Mouse (Mus musculus) bone marrow, adult 2 months (tissue): Measurements from ENCODE around the gene Wfdc17. TPM values are rescaled to one million over a fixed set of nuclear protein-coding genes. Genes with fewer than 3 reads are reported as not detected.
A peak's percentile ranks its signal among the peaks of the same experiment; 100 is the strongest.

Experiments used
- H3K27ac ChIP-seq: fragments of 200-500 bp; 2 replicates; pipeline ENCODE4 v1.5.1; 2012; ENCODE audit warnings: low read depth, mild to moderate bottlenecking, control low read depth, inconsistent platforms, low read length; ENCODE audit not compliant: control insufficient read depth, poor library complexity, insufficient read depth
- H3K4me1 ChIP-seq: fragments of 200-500 bp; 2 replicates; pipeline ENCODE4 v1.6.1; 2011; ENCODE audit warnings: low read length; ENCODE audit not compliant: control insufficient read depth, insufficient read depth
- H3K4me3 ChIP-seq: fragments of 200-500 bp; replicated peaks from 2 replicates; pipeline ENCODE3; 2011; ENCODE audit warnings: mild to moderate bottlenecking, low read depth, low read length, control low read depth; ENCODE audit not compliant: control insufficient read depth
- CTCF ChIP-seq: fragments of 200-500 bp; IDR thresholded peaks from 2 replicates; pipeline ENCODE4 v1.5.1; 2011; ENCODE audit warnings: low read length, control low read depth; ENCODE audit not compliant: control insufficient read depth, insufficient read depth
- POLR2A ChIP-seq: fragments of 200-500 bp; IDR thresholded peaks from 2 replicates; pipeline ENCODE4 v1.6.1; 2011; ENCODE audit warnings: low read depth, mild to moderate bottlenecking, control low read depth, low read length, borderline replicate concordance; ENCODE audit not compliant: control insufficient read depth
- WGBS: fragments of 180-500 bp; shearing (Covaris S2); methylation state at CpG from one replicate; pipeline ENCODE4 v1.1.7; 2018; 5-methylcytosine and 5-hydroxymethylcytosine counted together
- polyA plus RNA-seq: library from polyadenylated mRNA; stranded (reverse); fragments of >200 nt; gene quantifications from 2 replicates; pipeline ENCODE4 v1.2.4, GENCODE M21; 2011; ENCODE audit warnings: low replicate concordance; ENCODE audit not compliant: missing spikeins, insufficient read depth, insufficient read length

Wfdc17 gene
- polyA plus RNA-seq, 1 experiment = 33.5 TPM

GRCm38 (mm10) chr11:83733071-83733640, 29.4 kb downstream of the Wfdc17 start:
- H3K27ac ChIP-seq = no peak overlapping the region
- peaks cover 4% of the 10 kb centered on the region for H3K4me1 ChIP-seq
- 0 out of 2 replicates have a peak, but pooled peaks have one; percentile 11 for TF ChIP-seq CTCF
- TF ChIP-seq POLR2A = no peak
- H3K4me3 ChIP-seq = no peak overlapping the region
- WGBS = 62% methylated on average over 5 of the region's 5 CpGs

GRCm38 (mm10) chr11:83734215-83734614, 30.4 kb downstream of the Wfdc17 start:
- Histone ChIP-seq H3K27ac (peak overlapping the region; percentile 38), H3K4me3 (no peak overlapping the region), H3K4me1 (peaks cover 6% of the 10 kb centered on the region)
- TF ChIP-seq CTCF = no peak
- TF ChIP-seq POLR2A = no peak
- 13% methylated on average over 1 of the region's 1 CpGs for WGBS

GRCm38 (mm10) chr11:83735881-83736280, 32.1 kb downstream of the Wfdc17 start:
- WGBS = 19% methylated on average over 2 of the region's 2 CpGs
- Histone ChIP-seq H3K27ac (no peak overlapping the region), H3K4me3 (no peak overlapping the region), H3K4me1 (peaks cover 6% of the 10 kb centered on the region)
- TF ChIP-seq POLR2A (no peak), CTCF (no peak)

GRCm38 (mm10) chr11:83737109-83737558, 33.3 kb downstream of the Wfdc17 start:
- WGBS = 10% methylated on average over 3 of the region's 3 CpGs
- Histone ChIP-seq H3K27ac (peak overlapping the region; percentile 73; the same call in 1 of the 2 replicates), H3K4me3 (no peak overlapping the region), H3K4me1 (peaks cover 7% of the 10 kb centered on the region)
- TF ChIP-seq POLR2A = no peak
- no peak for TF ChIP-seq CTCF

- no peak overlapping the region for H3K4me3 ChIP-seq
- H3K27ac ChIP-seq = no peak overlapping the region
- TF ChIP-seq CTCF = peak; percentile 86
- no peak for TF ChIP-seq POLR2A
- peaks cover 11% of the 10 kb centered on the region for H3K4me1 ChIP-seq
- 25% methylated on average over 5 of the region's 5 CpGs for WGBS
Observed at GRCm38 (mm10) chr11:83739241-83739640, 35.5 kb downstream of the Wfdc17 start.

GRCm38 (mm10) chr11:83740443-83740991, 36.7 kb downstream of the Wfdc17 start:
- Histone ChIP-seq H3K4me3 (peak overlapping the region; percentile 72), H3K4me1 (peaks cover 12% of the 10 kb centered on the region), H3K27ac (peak overlapping the region; percentile 68; the same call in 1 of the 2 replicates)
- WGBS = 57% methylated on average over 4 of the region's 4 CpGs
- TF ChIP-seq CTCF (no peak), POLR2A (no peak)

- H3K27ac ChIP-seq = peak overlapping the region; percentile 3
- H3K4me1 ChIP-seq = peaks cover 11% of the 10 kb centered on the region
- peak overlapping the region; percentile 18 for H3K4me3 ChIP-seq
- TF ChIP-seq POLR2A (no peak), CTCF (no peak)
- WGBS = 82% methylated on average over 5 of the region's 5 CpGs
Observed at GRCm38 (mm10) chr11:83741841-83742240, 38.0 kb downstream of the Wfdc17 start.

- TF ChIP-seq POLR2A = no peak
- no peak for TF ChIP-seq CTCF
- peak overlapping the region; percentile 62 for H3K27ac ChIP-seq
- 56% methylated on average over 9 of the region's 9 CpGs for WGBS
- H3K4me3 ChIP-seq = peak overlapping the region; percentile 35
- peaks cover 12% of the 10 kb centered on the region for H3K4me1 ChIP-seq
Observed at GRCm38 (mm10) chr11:83742731-83743355, 39.1 kb downstream of the Wfdc17 start.
